Mouse (Mus musculus) olfactory bulb, adult 2 months (tissue): ENCODE data around the gene Sumf1. TPM values are rescaled to one million over a fixed set of nuclear protein-coding genes. Genes with fewer than 3 reads are reported as not detected.

Experiments
- H3K27ac ChIP-seq: fragments of 200-500 bp; 2 replicates; pipeline ENCODE4 v1.5.1; 2012; ENCODE audit warnings: low read depth, low read length; ENCODE audit not compliant: insufficient read depth
- H3K4me1 ChIP-seq: fragments of 200-500 bp; 2 replicates; pipeline ENCODE4 v1.6.1; 2012; ENCODE audit warnings: low read length; ENCODE audit not compliant: control insufficient read depth, insufficient read depth
- H3K4me3 ChIP-seq: fragments of 200-500 bp; 2 replicates; pipeline ENCODE4 v1.5.1; 2012; ENCODE audit warnings: mild to moderate bottlenecking, low read depth, low read length, moderate library complexity; ENCODE audit not compliant: insufficient read depth
- CTCF ChIP-seq: fragments of 200-500 bp; IDR thresholded peaks from 2 replicates; pipeline ENCODE4 v1.5.1; 2012; ENCODE audit warnings: low read depth, mild to moderate bottlenecking, low read length, moderate library complexity; ENCODE audit not compliant: insufficient read depth
- POLR2A ChIP-seq: fragments of 200-500 bp; IDR thresholded peaks from 2 replicates; pipeline ENCODE4 v1.6.1; 2012; ENCODE audit warnings: mild to moderate bottlenecking, low read depth, low read length, moderate library complexity; ENCODE audit not compliant: insufficient read depth
- WGBS: fragments of 180-500 bp; shearing (Covaris S2); methylation state at CpG from one replicate; pipeline ENCODE4 v1.1.7; 2018; 5-methylcytosine and 5-hydroxymethylcytosine counted together
- polyA plus RNA-seq: library from polyadenylated mRNA; stranded (reverse); fragments of >200 nt; gene quantifications from 2 replicates; pipeline ENCODE4 v1.2.4, GENCODE M21; 2012; ENCODE audit warnings: low replicate concordance; ENCODE audit not compliant: missing spikeins, insufficient read depth, insufficient read length

Gene Sumf1
- polyA plus RNA-seq, 1 experiment = not detected

DNA sequence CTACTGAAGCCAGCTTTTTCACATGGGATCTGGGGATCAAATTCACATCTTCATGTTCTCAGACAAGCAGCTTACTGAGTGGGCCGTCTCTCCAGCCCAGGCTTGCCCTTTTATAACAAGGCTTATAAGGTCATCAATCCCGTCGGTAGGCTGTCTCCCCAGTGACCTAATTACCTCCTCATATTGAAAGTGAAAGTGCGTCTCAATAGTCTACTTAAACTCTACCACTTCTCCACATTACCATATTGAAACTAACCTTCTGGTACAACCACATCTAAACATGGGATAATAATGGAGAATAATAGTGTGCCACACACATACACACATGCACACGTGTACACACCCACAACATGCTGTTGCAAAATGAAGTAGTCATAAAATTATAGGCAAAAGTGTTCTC is 20.4 kb downstream of the Sumf1 start:
- Histone ChIP-seq H3K4me3 (no peak overlapping the region), H3K27ac (no peak overlapping the region), H3K4me1 (0 out of 2 replicates have a peak, but pooled peaks cover 2% of the 10 kb centered on the region)
- TF ChIP-seq CTCF (no peak), POLR2A (no peak)
- 76% methylated on average over 5 of the region's 5 CpGs for WGBS

DNA sequence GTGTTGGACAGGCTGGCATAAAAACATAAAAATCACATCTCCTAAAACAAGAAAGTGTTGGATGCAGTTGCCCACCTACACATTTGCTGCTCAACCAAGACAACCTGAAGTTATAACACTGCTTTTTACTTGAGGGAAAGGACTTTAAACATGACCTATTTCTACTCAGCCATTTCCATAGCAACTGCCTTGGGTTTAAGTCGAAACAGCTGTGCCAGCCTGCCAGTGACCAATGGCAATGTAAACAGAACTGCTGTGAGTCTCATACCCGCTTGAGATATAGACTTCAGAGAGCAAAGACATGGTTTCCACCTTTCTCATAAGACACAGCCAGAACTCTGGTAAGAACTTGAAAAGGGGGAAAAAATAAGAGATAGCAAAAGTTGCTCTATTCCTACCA is 24.8 kb downstream of the Sumf1 start:
- 24% methylated on average over 2 of the region's 2 CpGs for WGBS
- TF ChIP-seq POLR2A = no peak
- TF ChIP-seq CTCF = no peak

DNA sequence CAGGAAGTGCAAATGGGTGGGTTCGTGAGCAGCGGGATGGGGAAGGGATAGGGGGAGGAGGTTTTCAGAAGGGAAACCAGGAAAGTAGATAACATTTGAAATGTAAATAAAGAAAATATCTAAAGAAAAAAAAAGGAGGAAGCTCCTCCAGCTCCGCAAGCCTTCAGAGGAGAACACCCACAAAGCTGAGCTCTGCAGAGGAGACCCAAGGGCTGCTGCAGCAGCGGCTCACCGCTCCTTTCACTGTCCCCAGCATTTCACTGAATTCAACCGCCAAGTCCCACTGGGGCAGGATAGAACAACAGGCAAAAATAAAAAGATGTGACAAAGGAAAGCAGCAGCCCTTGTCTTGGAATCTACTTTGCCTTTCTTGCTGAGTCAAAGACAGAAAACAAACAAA is 28.5 kb downstream of the Sumf1 start:
- H3K4me3 ChIP-seq = no peak overlapping the region
- no peak overlapping the region for H3K27ac ChIP-seq
- TF ChIP-seq POLR2A = no peak
- TF ChIP-seq CTCF = no peak
- WGBS = 51% methylated on average over 6 of the region's 6 CpGs
- H3K4me1 ChIP-seq = 0 out of 2 replicates have a peak, but pooled peaks cover 1% of the 10 kb centered on the region

More for the DNA sequence above, 24.8 kb downstream of the Sumf1 start:
- H3K4me3 ChIP-seq = no peak overlapping the region
- H3K4me1 ChIP-seq = 0 out of 2 replicates have a peak, but pooled peaks cover 2% of the 10 kb centered on the region
- 0 out of 2 replicates have a peak overlapping the region, but pooled peaks have one; percentile 34 for H3K27ac ChIP-seq

DNA sequence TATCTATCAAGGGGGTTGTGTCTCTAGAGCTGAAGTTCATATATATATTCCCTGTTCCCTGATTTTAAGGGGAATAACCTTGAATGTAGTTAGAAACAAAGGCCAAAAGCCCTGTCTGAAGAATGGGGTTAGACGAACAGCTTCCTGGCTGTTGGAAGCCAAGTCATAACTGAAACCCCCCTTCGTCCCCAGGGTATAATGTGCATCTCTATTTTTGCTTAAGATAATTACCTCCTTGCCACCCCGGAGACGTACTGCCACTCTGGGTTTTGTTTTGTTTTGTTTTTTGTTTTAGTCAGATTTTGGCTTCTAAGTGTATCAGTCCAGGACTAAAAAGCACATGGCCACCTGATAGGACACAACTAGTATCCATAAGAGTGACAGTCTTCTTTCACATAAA is 31.1 kb downstream of the Sumf1 start:
- TF ChIP-seq CTCF = no peak
- TF ChIP-seq POLR2A = no peak
- 77% methylated on average over 4 of the region's 4 CpGs for WGBS

DNA sequence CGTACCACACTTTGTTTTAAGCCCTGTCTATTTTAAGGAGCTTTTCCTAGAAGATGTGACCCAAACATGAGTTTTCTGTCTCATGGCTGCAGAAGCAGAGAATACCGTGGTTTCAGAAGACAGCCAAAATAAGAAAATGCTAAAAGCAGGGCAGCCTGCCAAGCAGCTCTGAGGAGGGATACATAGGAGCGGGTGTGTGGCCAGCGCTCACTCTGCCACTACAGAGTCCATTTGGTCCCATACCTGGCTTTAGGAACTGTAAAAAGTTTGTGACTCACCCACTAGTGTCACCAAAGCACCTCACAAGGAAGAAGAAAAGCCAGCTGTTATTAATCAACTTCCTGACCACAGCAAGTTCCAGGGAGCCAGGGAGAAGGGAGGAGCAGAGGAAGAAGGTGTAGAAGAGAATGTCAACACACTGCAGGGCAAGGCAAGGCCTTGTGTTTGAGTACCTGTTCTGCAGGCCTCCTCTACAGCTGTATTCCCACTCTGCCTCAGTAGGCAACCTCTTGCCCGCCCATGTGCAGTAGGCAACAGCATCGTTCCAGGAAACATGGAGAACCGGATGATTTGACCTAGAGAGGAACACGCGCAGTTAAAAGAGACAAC is 32.6 kb downstream of the Sumf1 start:
- TF ChIP-seq CTCF = no peak
- TF ChIP-seq POLR2A = no peak
- H3K4me1 ChIP-seq = no peaks in the 10 kb centered on the region
- no peak overlapping the region for H3K4me3 ChIP-seq
- WGBS = 81% methylated on average over 9 of the region's 9 CpGs
- H3K27ac ChIP-seq = no peak overlapping the region

More for the DNA sequence above, 31.1 kb downstream of the Sumf1 start:
- Histone ChIP-seq H3K4me3 (no peak overlapping the region), H3K4me1 (no peaks in the 10 kb centered on the region), H3K27ac (no peak overlapping the region)

DNA sequence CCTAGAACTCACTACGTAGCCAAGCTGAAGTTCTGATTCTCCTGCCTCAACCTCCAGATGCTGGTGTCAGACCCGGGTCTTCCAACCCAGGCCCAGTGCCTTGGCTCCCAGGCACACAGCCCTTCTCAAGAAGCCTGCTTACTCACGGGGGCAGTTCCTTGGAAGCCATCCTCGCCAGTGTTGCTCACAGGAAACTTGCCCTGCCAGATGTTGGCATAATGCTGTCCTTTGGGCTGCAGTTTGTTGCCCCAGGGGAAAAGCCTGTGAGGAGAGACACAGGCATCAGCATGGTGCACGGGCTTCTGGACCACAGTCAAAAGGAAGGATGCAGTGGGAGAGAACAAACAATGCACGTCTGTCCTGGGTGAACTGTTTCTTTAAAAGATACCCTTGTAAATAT is 33.3 kb downstream of the Sumf1 start:
- 72% methylated on average over 6 of the region's 6 CpGs for WGBS
- Histone ChIP-seq H3K27ac (no peak overlapping the region), H3K4me3 (no peak overlapping the region), H3K4me1 (no peaks in the 10 kb centered on the region)
- TF ChIP-seq POLR2A (no peak), CTCF (no peak)

DNA sequence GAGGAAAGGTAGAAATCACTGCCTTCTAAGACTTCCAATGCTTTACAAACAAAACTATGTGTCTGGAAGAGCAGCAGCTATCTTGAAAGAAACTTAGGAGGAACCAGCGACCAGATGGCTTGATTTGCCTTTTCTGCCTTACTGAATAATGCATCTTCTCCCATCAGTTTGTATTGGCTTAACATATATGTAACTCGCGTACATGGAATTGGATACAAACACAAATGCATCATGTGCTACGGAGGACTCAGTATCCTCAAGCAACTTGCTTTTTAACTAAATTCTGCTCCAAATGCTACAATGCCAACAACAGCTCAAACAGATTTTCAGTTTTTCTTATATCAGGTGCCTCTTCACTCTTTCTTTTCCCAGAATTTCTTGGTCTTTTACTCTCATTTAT is 36.1 kb downstream of the Sumf1 start:
- 94% methylated on average over 4 of the region's 4 CpGs for WGBS
- Histone ChIP-seq H3K4me1 (peaks cover 3% of the 10 kb centered on the region; the same call in 1 of the 2 replicates), H3K4me3 (no peak overlapping the region), H3K27ac (no peak overlapping the region)
- no peak for TF ChIP-seq POLR2A

DNA sequence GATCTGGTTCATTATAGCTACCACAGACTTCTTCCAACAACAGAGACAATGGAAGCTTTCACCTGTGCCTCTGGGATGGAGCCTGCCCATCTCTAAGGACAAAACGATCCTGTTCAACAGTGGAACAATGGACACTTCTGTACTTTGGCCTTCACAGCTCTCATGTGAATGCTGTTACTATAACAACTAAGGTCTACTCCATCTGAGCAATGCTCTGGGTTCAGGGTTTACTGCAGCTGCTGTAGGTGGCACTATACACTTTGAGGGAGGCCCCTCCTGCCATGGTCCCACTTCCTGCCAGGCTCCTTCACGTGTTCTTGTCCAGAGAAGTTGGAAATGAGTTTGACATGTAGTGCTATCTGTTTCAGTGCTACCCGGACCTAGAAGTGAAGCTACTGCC is 36.9 kb downstream of the Sumf1 start:
- TF ChIP-seq CTCF = no peak
- no peak for TF ChIP-seq POLR2A
- 60% methylated on average over 3 of the region's 3 CpGs for WGBS
- no peak overlapping the region for H3K27ac ChIP-seq
- H3K4me1 ChIP-seq = peaks cover 3% of the 10 kb centered on the region; the same call in 1 of the 2 replicates
- H3K4me3 ChIP-seq = no peak overlapping the region

DNA sequence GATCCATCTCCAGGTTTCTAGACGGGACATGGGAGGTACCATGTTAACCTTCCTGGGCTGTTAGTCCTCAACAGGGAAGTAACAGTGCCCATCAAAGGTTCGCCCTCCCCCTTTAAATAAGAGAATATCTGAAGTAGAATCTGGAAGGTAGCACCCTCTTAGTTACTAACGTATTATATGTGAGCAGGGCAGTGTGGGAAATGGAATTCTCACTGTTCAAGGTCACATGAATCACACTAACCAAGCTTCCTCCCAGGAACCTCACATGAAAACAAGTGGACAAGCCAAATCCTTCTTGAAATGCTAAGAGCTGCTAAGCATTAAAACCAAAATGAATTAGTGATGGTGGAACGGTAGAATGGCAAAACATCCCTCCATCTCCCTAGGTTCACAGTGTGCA is 38.7 kb downstream of the Sumf1 start:
- Histone ChIP-seq H3K27ac (no peak overlapping the region), H3K4me3 (no peak overlapping the region), H3K4me1 (peaks cover 3% of the 10 kb centered on the region; the same call in 1 of the 2 replicates)
- WGBS = 94% methylated on average over 4 of the region's 4 CpGs
- TF ChIP-seq CTCF (no peak), POLR2A (no peak)
